Mouse (Mus musculus) intestine, postnatal 0 days (tissue): Measurements from ENCODE around the gene Tgfb1. TPM values are rescaled to one million over a fixed set of nuclear protein-coding genes. Genes with fewer than 3 reads are reported as not detected.

Experiments used
- ATAC-seq: fragments of 200-750 bp; cut with Nextera tagmentation; 2 replicates; pipeline ENCODE4 v1.8.0; 2017; ENCODE audit warnings: mild to moderate bottlenecking, moderate TSS enrichment, moderate library complexity
- H3K27ac ChIP-seq: fragments of 300-500 bp; sonication (generic); 2 replicates; pipeline ENCODE4 v1.5.1; 2014; ENCODE audit warnings: mild to moderate bottlenecking, low read depth, low read length, moderate library complexity
- H3K27me3 ChIP-seq: fragments of 300-500 bp; sonication (generic); replicated peaks from 2 replicates; pipeline ENCODE4 v1.6.1; 2014; ENCODE audit warnings: low read length, mixed read lengths; ENCODE audit not compliant: control insufficient read depth, insufficient read depth
- H3K36me3 ChIP-seq: fragments of 300-500 bp; sonication (generic); 2 replicates; pipeline ENCODE4 v1.6.1; 2014; ENCODE audit warnings: mild to moderate bottlenecking, moderate library complexity; ENCODE audit not compliant: control insufficient read depth, insufficient read depth
- H3K4me1 ChIP-seq: fragments of 300-500 bp; sonication (generic); replicated peaks from 2 replicates; pipeline ENCODE4 v1.6.1; 2014; ENCODE audit warnings: antibody characterized with exemption, low read length, mixed read lengths; ENCODE audit not compliant: control insufficient read depth, insufficient read depth
- H3K4me2 ChIP-seq: fragments of 300-500 bp; sonication (generic); replicated peaks from 2 replicates; pipeline ENCODE4 v1.6.1; 2014; ENCODE audit warnings: low read depth, mild to moderate bottlenecking, moderate library complexity
- H3K4me3 ChIP-seq: fragments of 300-500 bp; sonication (generic); 2 replicates; pipeline ENCODE4 v1.5.1; 2014; ENCODE audit warnings: low read depth, low read length
- H3K9ac ChIP-seq: fragments of 300-500 bp; sonication (generic); 2 replicates; pipeline ENCODE4 v1.6.1; 2014; ENCODE audit warnings: mild to moderate bottlenecking, low read depth, low read length
- H3K9me3 ChIP-seq: fragments of 300-500 bp; sonication (generic); 2 replicates; pipeline ENCODE4 v1.6.1; 2016; ENCODE audit warnings: mixed run types; ENCODE audit not compliant: control insufficient read depth
- CTCF ChIP-seq: sonication (generic); IDR thresholded peaks from 2 replicates; pipeline ENCODE4 v1.5.1; 2016; ENCODE audit warnings: low read depth, mild to moderate bottlenecking, control low read depth, antibody characterized with exemption, moderate library complexity
- WGBS: fragments of 180-500 bp; shearing (Covaris S2); extraction: QIAGEN DNeasy Blood & Tissue Kit; methylation state at CpG from one replicate; pipeline ENCODE4 v1.1.7; 2014; 5-methylcytosine and 5-hydroxymethylcytosine counted together
- polyA plus RNA-seq: library from polyadenylated mRNA; unstranded; fragments of >200 nt; fragmentation: Nextera tagmentation; extraction: Ambion mirVana; gene quantifications from 2 replicates; pipeline ENCODE4 v1.2.1, GENCODE M21; 2015

The Tgfb1 gene
- polyA plus RNA-seq, 1 experiment from 2014 or later: 1.7 TPM

DNA sequence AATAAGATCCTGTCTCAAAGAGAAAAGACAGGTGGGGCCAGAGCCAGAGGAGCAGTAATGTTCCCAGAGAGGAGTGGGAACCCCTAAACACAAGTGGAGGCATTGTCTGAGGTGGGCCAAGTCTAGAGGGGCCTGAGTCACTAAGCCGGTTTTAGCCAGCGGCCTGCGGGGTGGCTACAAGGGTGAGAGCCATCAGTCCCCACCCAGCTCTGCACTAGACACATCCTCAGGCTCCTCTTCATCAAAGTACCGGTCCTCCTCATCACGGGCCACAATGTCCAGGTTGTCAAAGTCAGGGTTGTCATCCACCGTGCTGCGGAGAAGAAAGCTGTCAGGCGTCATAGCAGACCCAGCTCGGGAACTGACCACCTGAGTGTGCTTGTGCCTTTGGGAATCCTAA lies 26.0 kb downstream of the Tgfb1 start:
- Histone ChIP-seq H3K9me3 (no peaks in the 10 kb centered on the region), H3K4me1 (0 out of 2 replicates have a peak, but pooled peaks cover 6% of the 10 kb centered on the region), H3K36me3 (peaks cover 44% of the 10 kb centered on the region), H3K9ac (no peak overlapping the region), H3K27ac (no peak overlapping the region), H3K4me3 (no peak overlapping the region), H3K27me3 (no peaks in the 10 kb centered on the region), H3K4me2 (no peak overlapping the region)
- TF ChIP-seq CTCF: no peak
- no peak for ATAC-seq
- 84% methylated on average over 9 of the region's 9 CpGs for WGBS

DNA sequence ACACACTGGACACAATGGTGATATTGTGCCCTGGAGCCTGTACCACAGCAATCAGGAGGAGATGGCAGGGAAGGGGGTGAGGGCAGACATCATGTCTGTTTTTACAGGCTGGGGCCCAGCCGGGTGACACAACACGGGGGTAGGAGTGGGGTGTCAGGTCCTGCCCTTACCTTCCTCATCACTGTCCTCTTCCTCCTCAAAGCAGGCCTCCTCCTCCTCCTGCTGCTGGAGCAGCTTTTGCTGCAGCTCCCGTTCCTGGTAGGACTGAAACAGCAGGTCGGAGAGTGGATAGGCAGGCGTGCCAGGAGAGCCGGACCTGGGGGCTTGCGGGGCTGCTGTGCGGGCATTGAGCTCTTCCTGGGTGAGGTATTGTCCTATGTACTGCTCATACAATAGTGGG lies 27.8 kb downstream of the Tgfb1 start:
- H3K4me1 ChIP-seq: peaks cover 6% of the 10 kb centered on the region; the same call in 1 of the 2 replicates
- no peak overlapping the region for H3K27ac ChIP-seq
- no peaks in the 10 kb centered on the region for H3K9me3 ChIP-seq
- H3K9ac ChIP-seq: no peak overlapping the region
- no peak overlapping the region for H3K4me2 ChIP-seq
- peaks cover 44% of the 10 kb centered on the region for H3K36me3 ChIP-seq
- no peaks in the 10 kb centered on the region for H3K27me3 ChIP-seq
- TF ChIP-seq CTCF: no peak
- H3K4me3 ChIP-seq: no peak overlapping the region
- ATAC-seq: no peak
- WGBS: 92% methylated on average over 8 of the region's 8 CpGs

DNA sequence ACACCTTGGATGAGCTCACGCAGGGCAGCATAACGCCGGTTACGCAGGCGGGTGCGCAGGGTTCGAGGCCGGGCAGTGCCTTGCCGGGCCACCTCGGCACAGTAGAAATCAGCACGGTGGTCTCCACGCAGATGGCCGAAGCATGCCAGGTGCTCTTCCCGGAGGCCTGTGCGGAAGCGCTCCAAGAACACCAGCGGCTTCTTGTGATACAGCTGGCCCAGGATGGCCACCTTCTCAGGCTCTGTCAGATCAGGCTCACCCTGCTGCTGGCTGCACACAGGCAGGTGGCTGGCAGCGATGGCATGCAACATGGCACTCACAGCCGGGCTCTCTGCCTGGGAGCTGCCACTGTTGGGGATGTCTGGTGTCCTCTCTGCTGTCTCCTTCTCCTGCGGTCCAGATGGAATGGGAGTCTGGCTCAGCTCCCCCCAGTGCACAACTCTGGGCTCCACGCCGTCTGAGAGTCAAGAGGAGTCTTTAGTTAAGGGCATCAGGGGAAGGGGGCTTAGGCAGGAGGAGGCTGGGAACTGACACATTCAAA lies 29.0 kb downstream of the Tgfb1 start:
- H3K9ac ChIP-seq: no peak overlapping the region
- no peak overlapping the region for H3K4me2 ChIP-seq
- no peaks in the 10 kb centered on the region; the same call in 1 of the 2 replicates for H3K4me1 ChIP-seq
- H3K27ac ChIP-seq: no peak overlapping the region
- no peaks in the 10 kb centered on the region for H3K9me3 ChIP-seq
- H3K4me3 ChIP-seq: no peak overlapping the region
- no peak for TF ChIP-seq CTCF
- no peaks in the 10 kb centered on the region for H3K27me3 ChIP-seq
- H3K36me3 ChIP-seq: peaks cover 51% of the 10 kb centered on the region
- ATAC-seq: no peak
- 95% methylated on average over 22 of the region's 22 CpGs for WGBS

DNA sequence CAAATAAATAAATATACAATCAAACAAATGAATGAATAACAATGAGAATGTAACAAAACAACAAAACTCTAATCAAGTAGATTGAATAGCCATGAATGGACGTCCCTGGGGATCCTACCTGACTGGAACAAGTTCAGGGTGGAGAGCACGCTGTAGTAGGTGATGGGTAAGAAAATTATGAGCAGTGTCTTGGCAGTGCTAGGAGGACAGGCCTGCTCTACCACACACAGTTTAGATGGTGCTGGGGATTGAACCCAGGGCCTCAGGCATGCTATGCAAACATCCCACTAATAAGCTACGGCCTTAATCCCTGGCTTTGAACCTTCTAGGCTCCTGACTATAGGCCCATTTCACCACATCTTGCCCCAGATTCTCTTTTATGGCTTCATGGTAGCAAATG lies 30.7 kb downstream of the Tgfb1 start:
- Histone ChIP-seq H3K4me3 (no peak overlapping the region), H3K27me3 (no peaks in the 10 kb centered on the region), H3K36me3 (peaks cover 61% of the 10 kb centered on the region), H3K9ac (no peak overlapping the region), H3K9me3 (no peaks in the 10 kb centered on the region), H3K4me2 (peak overlapping the region; percentile 68), H3K4me1 (no peaks in the 10 kb centered on the region; the same call in 1 of the 2 replicates), H3K27ac (no peak overlapping the region)
- WGBS: 86% methylated on average over 3 of the region's 3 CpGs
- ATAC-seq: no peak
- no peak for TF ChIP-seq CTCF

DNA sequence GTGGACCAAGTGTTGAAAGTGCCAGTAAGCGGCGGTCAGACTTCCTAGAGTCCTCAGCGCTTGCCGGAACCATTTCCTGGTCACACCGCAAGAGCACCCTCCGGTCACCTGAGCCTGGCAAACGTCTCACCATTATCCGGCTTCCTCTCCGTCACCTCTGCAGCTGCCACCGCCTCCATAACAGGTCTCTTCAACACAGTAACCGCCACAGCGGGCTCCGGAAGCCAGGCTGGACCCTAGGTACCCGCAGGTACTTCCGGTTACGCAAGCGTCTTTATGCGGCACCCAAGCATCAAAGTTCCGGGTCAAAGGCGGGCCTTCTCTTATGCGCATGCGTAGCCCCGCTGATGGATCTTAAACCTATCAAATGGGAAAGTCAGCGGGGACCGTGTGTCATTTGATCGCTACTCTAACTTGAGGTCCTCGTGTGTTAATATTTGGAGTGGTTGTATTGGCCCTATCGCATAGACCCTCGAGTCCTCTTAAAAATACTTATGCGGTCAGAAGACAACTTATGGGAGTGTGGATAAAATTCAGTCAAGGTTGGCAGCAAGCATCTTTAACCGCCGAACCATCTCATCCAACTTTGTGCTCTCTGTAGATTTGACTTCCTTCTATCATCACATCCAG lies 32.1 kb downstream of the Tgfb1 start, which contains the start of gene Ccdc97:
Gene Ccdc97 (minus strand): TSS at position 301 of the 630 bp plus-strand sequence.
- H3K4me2 ChIP-seq: peak within 1 kb of the TSS; percentile 68
- peak; percentile 4; the same call in 1 of the 2 replicates for TF ChIP-seq CTCF
- H3K27ac ChIP-seq: peak within 1 kb of the TSS; percentile 76
- H3K9me3 ChIP-seq: no peaks in the 10 kb centered on the region
- H3K4me3 ChIP-seq: peak within 1 kb of the TSS; percentile 51
- peak; percentile 81 for ATAC-seq
- WGBS: 3% methylated on average over 32 of the region's 32 CpGs
- no peaks in the 10 kb centered on the region; the same call in 1 of the 2 replicates for H3K4me1 ChIP-seq
- no peaks in the 10 kb centered on the region for H3K27me3 ChIP-seq
- peak within 1 kb of the TSS; percentile 52 for H3K9ac ChIP-seq
- H3K36me3 ChIP-seq: peaks cover 56% of the 10 kb centered on the region

DNA sequence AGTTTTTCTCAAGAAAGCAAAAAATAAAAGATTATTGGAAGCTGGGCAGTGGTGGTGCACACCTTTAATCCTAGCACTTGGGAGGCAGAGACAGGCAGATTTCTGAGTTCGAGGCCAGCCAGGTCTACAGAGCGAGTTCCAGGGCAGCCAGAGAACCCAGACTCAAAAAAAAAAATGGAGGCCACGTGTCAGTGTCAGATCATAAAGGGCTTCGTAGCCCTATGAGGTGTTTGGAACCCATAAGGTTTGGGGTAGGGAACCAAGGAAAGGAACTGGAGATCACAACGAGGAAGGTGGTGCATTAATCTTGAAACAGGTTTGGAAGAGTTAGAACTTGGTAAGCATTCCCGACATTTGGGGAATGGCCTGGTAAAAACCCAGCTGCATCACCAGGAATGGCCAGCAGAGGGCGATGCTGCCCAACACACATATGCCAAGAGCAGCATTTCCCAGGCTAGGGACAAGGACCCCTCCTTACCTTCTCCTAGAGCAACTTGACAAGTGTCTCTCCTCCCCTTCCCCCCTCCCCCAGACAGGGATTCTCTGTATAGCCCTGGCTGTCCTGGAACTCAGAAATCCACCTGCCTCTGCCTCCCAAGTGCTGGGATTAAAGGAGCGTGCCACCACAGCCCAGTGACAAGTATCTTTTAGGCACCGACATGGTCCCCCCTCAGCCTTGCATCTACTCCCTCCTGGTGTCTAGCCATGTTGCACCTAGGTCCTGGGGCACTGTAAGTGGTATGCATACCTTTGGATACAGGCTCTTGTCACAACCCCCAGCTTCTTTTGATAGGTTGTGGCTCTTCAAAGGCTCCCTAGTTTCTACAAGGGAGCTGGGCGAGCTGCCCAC lies 33.2 kb downstream of the Tgfb1 start:
- H3K4me1 ChIP-seq: no peaks in the 10 kb centered on the region; the same call in 1 of the 2 replicates
- H3K4me3 ChIP-seq: no peak overlapping the region
- H3K9me3 ChIP-seq: no peaks in the 10 kb centered on the region
- H3K27me3 ChIP-seq: no peaks in the 10 kb centered on the region
- no peak overlapping the region for H3K4me2 ChIP-seq
- H3K9ac ChIP-seq: no peak overlapping the region
- ATAC-seq: no peak
- 60% methylated on average over 10 of the region's 10 CpGs for WGBS
- H3K36me3 ChIP-seq: peaks cover 56% of the 10 kb centered on the region
- H3K27ac ChIP-seq: no peak overlapping the region
- peak; percentile 95 for TF ChIP-seq CTCF
